Mouse (Mus musculus) kidney, adult 2 months (tissue): ENCODE results near the gene Lgalsl.

Source experiments
- CTCF ChIP-seq: fragments of 200-500 bp; conservative IDR thresholded peaks from 2 replicates; pipeline ENCODE4 v1.5.1; 2011; ENCODE audit warnings: low read depth, mild to moderate bottlenecking, control low read depth, low read length, moderate library complexity, mixed read lengths; ENCODE audit not compliant: insufficient read depth, insufficient read length
- POLR2A ChIP-seq: fragments of 200-500 bp; IDR thresholded peaks from one replicate; pipeline ENCODE4 v1.6.1; 2011; ENCODE audit warnings: low read depth, low read length, control low read depth

GRCm38 (mm10) chr11:20865450-20865849, 34.6 kb upstream of the Lgalsl start:
- TF ChIP-seq CTCF, result no peak
- no peak for TF ChIP-seq POLR2A
